Mouse (Mus musculus) neural tube, embryonic 12.5 days (tissue): ENCODE measurements at regions not wholly inside any gene's neighbourhood (a gene's known extent, or its start where the extent isn't known, plus 50 kb on each side); places are given as distances from the start of the nearest gene placed in this dataset.

ENCODE experiments used
- ATAC-seq: fragments of 200-750 bp; cut with Nextera tagmentation; 2 replicates; pipeline ENCODE4 v1.8.0; 2017; ENCODE audit warnings: low read depth, mild to moderate bottlenecking, moderate TSS enrichment, moderate library complexity; ENCODE audit not compliant: low FRiP score
- H3K27ac ChIP-seq: fragments of 300-500 bp; sonication (generic); 2 replicates; pipeline ENCODE4 v1.5.1; 2016
- H3K27me3 ChIP-seq: fragments of 300-500 bp; sonication (generic); replicated peaks from 2 replicates; pipeline ENCODE4 v1.6.1; 2016; ENCODE audit warnings: mild to moderate bottlenecking
- H3K36me3 ChIP-seq: fragments of 300-500 bp; sonication (generic); 2 replicates; pipeline ENCODE4 v1.6.1; 2016; ENCODE audit warnings: mild to moderate bottlenecking
- H3K4me1 ChIP-seq: fragments of 300-500 bp; sonication (generic); 2 replicates; pipeline ENCODE4 v1.6.1; 2016
- H3K4me2 ChIP-seq: fragments of 300-500 bp; sonication (generic); replicated peaks from 2 replicates; pipeline ENCODE4 v1.6.1; 2016; ENCODE audit warnings: mild to moderate bottlenecking
- H3K4me3 ChIP-seq: fragments of 300-500 bp; sonication (generic); 2 replicates; pipeline ENCODE4 v1.5.1; 2016
- H3K9ac ChIP-seq: fragments of 300-500 bp; sonication (generic); 2 replicates; pipeline ENCODE4 v1.6.1; 2016; ENCODE audit warnings: mild to moderate bottlenecking
- H3K9me3 ChIP-seq: fragments of 300-500 bp; sonication (generic); 2 replicates; pipeline ENCODE4 v1.6.1; 2016; ENCODE audit warnings: mild to moderate bottlenecking
- WGBS: fragments of 180-500 bp; shearing (Covaris S2); methylation state at CpG from one replicate; pipeline ENCODE4 v1.1.7; 2016; 5-methylcytosine and 5-hydroxymethylcytosine counted together

GRCm38 (mm10) chr12:39027179-39027578, 248.0 kb downstream of the Etv1 start:
- Histone ChIP-seq H3K9me3 (no peaks in the 10 kb centered on the region), H3K36me3 (no peaks in the 10 kb centered on the region), H3K9ac (no peak overlapping the region), H3K27ac (no peak overlapping the region), H3K4me2 (no peak overlapping the region), H3K4me3 (no peak overlapping the region), H3K27me3 (no peaks in the 10 kb centered on the region), H3K4me1 (no peaks in the 10 kb centered on the region)
- ATAC-seq: no peak
- WGBS: 74% methylated on average over 2 of the region's 2 CpGs

GRCm38 (mm10) chr12:39027948-39028347, 248.8 kb downstream of the Etv1 start:
- Histone ChIP-seq H3K27ac (no peak overlapping the region), H3K4me1 (no peaks in the 10 kb centered on the region), H3K36me3 (no peaks in the 10 kb centered on the region), H3K4me3 (no peak overlapping the region), H3K9ac (no peak overlapping the region), H3K4me2 (no peak overlapping the region), H3K9me3 (no peaks in the 10 kb centered on the region), H3K27me3 (no peaks in the 10 kb centered on the region)
- 56% methylated on average over 2 of the region's 2 CpGs for WGBS
- no peak for ATAC-seq

GRCm38 (mm10) chr12:39033982-39034381, 254.8 kb downstream of the Etv1 start:
- Histone ChIP-seq H3K27me3 (no peaks in the 10 kb centered on the region), H3K4me3 (no peak overlapping the region), H3K36me3 (no peaks in the 10 kb centered on the region), H3K27ac (no peak overlapping the region), H3K4me1 (no peaks in the 10 kb centered on the region), H3K9me3 (no peaks in the 10 kb centered on the region), H3K4me2 (no peak overlapping the region), H3K9ac (no peak overlapping the region)
- WGBS: 82% methylated on average over 3 of the region's 3 CpGs
- ATAC-seq: no peak

GRCm38 (mm10) chr12:39036466-39037037, 257.4 kb downstream of the Etv1 start:
- Histone ChIP-seq H3K27ac (no peak overlapping the region), H3K4me1 (no peaks in the 10 kb centered on the region), H3K4me3 (no peak overlapping the region), H3K9me3 (no peaks in the 10 kb centered on the region), H3K9ac (no peak overlapping the region), H3K36me3 (no peaks in the 10 kb centered on the region), H3K4me2 (no peak overlapping the region), H3K27me3 (no peaks in the 10 kb centered on the region)
- no peak for ATAC-seq
- 86% methylated on average over 2 of the region's 2 CpGs for WGBS

- H3K9me3 ChIP-seq: no peaks in the 10 kb centered on the region
- H3K4me2 ChIP-seq: no peak overlapping the region
- 89% methylated on average over 3 of the region's 3 CpGs for WGBS
- ATAC-seq: no peak
- no peaks in the 10 kb centered on the region for H3K27me3 ChIP-seq
- H3K36me3 ChIP-seq: no peaks in the 10 kb centered on the region
- no peaks in the 10 kb centered on the region for H3K4me1 ChIP-seq
- H3K27ac ChIP-seq: no peak overlapping the region
- H3K9ac ChIP-seq: no peak overlapping the region
- H3K4me3 ChIP-seq: no peak overlapping the region
Measured at GRCm38 (mm10) chr12:39038077-39038476, 258.9 kb downstream of the Etv1 start.

GRCm38 (mm10) chr12:39038656-39039055, 259.5 kb downstream of the Etv1 start:
- 44% methylated on average over 2 of the region's 2 CpGs for WGBS
- Histone ChIP-seq H3K27ac (no peak overlapping the region), H3K9ac (no peak overlapping the region)

GRCm38 (mm10) chr12:39047126-39047525, 267.9 kb downstream of the Etv1 start:
- Histone ChIP-seq H3K4me3 (no peak overlapping the region), H3K4me2 (no peak overlapping the region), H3K36me3 (no peaks in the 10 kb centered on the region), H3K27ac (no peak overlapping the region), H3K9ac (no peak overlapping the region), H3K27me3 (no peaks in the 10 kb centered on the region), H3K9me3 (no peaks in the 10 kb centered on the region), H3K4me1 (no peaks in the 10 kb centered on the region)
- no peak for ATAC-seq

More at GRCm38 (mm10) chr12:39038656-39039055, 259.5 kb downstream of the Etv1 start:
- H3K4me1 ChIP-seq: no peaks in the 10 kb centered on the region
- H3K27me3 ChIP-seq: no peaks in the 10 kb centered on the region
- H3K36me3 ChIP-seq: no peaks in the 10 kb centered on the region
- no peak overlapping the region for H3K4me2 ChIP-seq
- no peaks in the 10 kb centered on the region for H3K9me3 ChIP-seq
- no peak for ATAC-seq
- no peak overlapping the region for H3K4me3 ChIP-seq

GRCm38 (mm10) chr12:39048441-39048840, 269.3 kb downstream of the Etv1 start:
- Histone ChIP-seq H3K27me3 (no peaks in the 10 kb centered on the region), H3K27ac (no peak overlapping the region), H3K9ac (no peak overlapping the region), H3K4me2 (no peak overlapping the region), H3K36me3 (no peaks in the 10 kb centered on the region), H3K4me3 (no peak overlapping the region), H3K4me1 (no peaks in the 10 kb centered on the region), H3K9me3 (no peaks in the 10 kb centered on the region)
- no peak for ATAC-seq
- WGBS: 88% methylated on average over 6 of the region's 6 CpGs

GRCm38 (mm10) chr12:39048958-39049357, 269.8 kb downstream of the Etv1 start:
- no peaks in the 10 kb centered on the region for H3K9me3 ChIP-seq
- ATAC-seq: no peak
- 83% methylated on average over 1 of the region's 1 CpGs for WGBS

GRCm38 (mm10) chr12:39070331-39071045, 291.3 kb downstream of the Etv1 start:
- ATAC-seq: no peak
- Histone ChIP-seq H3K27me3 (no peaks in the 10 kb centered on the region), H3K27ac (no peak overlapping the region), H3K9me3 (no peaks in the 10 kb centered on the region), H3K4me1 (no peaks in the 10 kb centered on the region), H3K36me3 (no peaks in the 10 kb centered on the region), H3K9ac (no peak overlapping the region), H3K4me2 (no peak overlapping the region), H3K4me3 (no peak overlapping the region)
- WGBS: 85% methylated on average over 4 of the region's 4 CpGs

More at GRCm38 (mm10) chr12:39048958-39049357, 269.8 kb downstream of the Etv1 start:
- H3K9ac ChIP-seq: no peak overlapping the region
- H3K4me1 ChIP-seq: no peaks in the 10 kb centered on the region
- no peak overlapping the region for H3K4me3 ChIP-seq
- no peak overlapping the region for H3K4me2 ChIP-seq
- no peaks in the 10 kb centered on the region for H3K36me3 ChIP-seq
- no peaks in the 10 kb centered on the region for H3K27me3 ChIP-seq
- H3K27ac ChIP-seq: no peak overlapping the region

- ATAC-seq: no peak; the same call in 1 of the 2 replicates
- H3K4me2 ChIP-seq: no peak overlapping the region
- H3K4me1 ChIP-seq: no peaks in the 10 kb centered on the region
- H3K4me3 ChIP-seq: no peak overlapping the region
- H3K9me3 ChIP-seq: no peaks in the 10 kb centered on the region
- no peaks in the 10 kb centered on the region for H3K27me3 ChIP-seq
- H3K9ac ChIP-seq: no peak overlapping the region
- WGBS: 69% methylated on average over 15 of the region's 15 CpGs
- no peak overlapping the region for H3K27ac ChIP-seq
- H3K36me3 ChIP-seq: no peaks in the 10 kb centered on the region
Measured at GRCm38 (mm10) chr12:39073289-39074022, 294.3 kb downstream of the Etv1 start.

GRCm38 (mm10) chr12:39086285-39086684, 307.1 kb downstream of the Etv1 start:
- Histone ChIP-seq H3K4me2 (no peak overlapping the region), H3K36me3 (no peaks in the 10 kb centered on the region), H3K4me1 (no peaks in the 10 kb centered on the region), H3K27me3 (no peaks in the 10 kb centered on the region), H3K4me3 (no peak overlapping the region), H3K27ac (no peak overlapping the region), H3K9ac (no peak overlapping the region), H3K9me3 (no peaks in the 10 kb centered on the region)
- 93% methylated on average over 4 of the region's 4 CpGs for WGBS
- no peak for ATAC-seq
